ENCODE assay signal across 8 mouse cellular contexts in genomic region chr10:95417496-95418236, GRCm38 (mm10). TPM values are rescaled to one million over a fixed set of nuclear protein-coding genes. Genes with fewer than 3 reads are reported as not detected.
DNase-seq lines count a peak whose midpoint lies in the region; ATAC-seq and TF ChIP-seq lines count a peak whose summit lies in the region.

No protein-coding gene starts in this region.

- no peak for TF ChIP-seq EP300 in stomach, postnatal 0 days (optimal IDR thresholded peaks at IDR 0.05)

- peaks cover 28% of the 10 kb centered on the region for H3K4me1 ChIP-seq in embryonic facial prominence, embryonic 13.5 days
- peaks cover 3% of the 10 kb centered on the region; the same call in 1 of the 2 replicates for H3K4me1 ChIP-seq in heart, embryonic 11.5 days (ENCODE audit: control insufficient read depth, insufficient read depth, low read length)
- H3K4me1 ChIP-seq in kidney, embryonic 15.5 days = peaks cover 32% of the 10 kb centered on the region
- H3K4me1 ChIP-seq in liver, embryonic 15.5 days (replicated peaks) = peaks cover 39% of the 10 kb centered on the region
- peaks cover 4% of the 10 kb centered on the region; the same call in 1 of the 2 replicates for H3K4me1 ChIP-seq in neural tube, embryonic 11.5 days (ENCODE audit: control insufficient read depth, insufficient read depth, low read length)
- no peaks in the 10 kb centered on the region for H3K4me1 ChIP-seq in stomach, postnatal 0 days (replicated peaks; ENCODE audit: control insufficient read depth, insufficient read depth)

- peak overlapping the region; percentile 98 for H3K4me2 ChIP-seq in embryonic facial prominence, embryonic 13.5 days
- peak overlapping the region; percentile 99 for H3K4me2 ChIP-seq in heart, embryonic 11.5 days
- peak overlapping the region; percentile 94 for H3K4me2 ChIP-seq in kidney, embryonic 15.5 days
- H3K4me2 ChIP-seq in liver, embryonic 15.5 days = peak overlapping the region; percentile 95
- peak overlapping the region; percentile 85 for H3K4me2 ChIP-seq in neural tube, embryonic 11.5 days (ENCODE audit: low read depth)
- peak overlapping the region; percentile 95 for H3K4me2 ChIP-seq in stomach, postnatal 0 days (replicated peaks; ENCODE audit: low read depth)

- peaks cover 9% of the 10 kb centered on the region for H3K27me3 ChIP-seq in embryonic facial prominence, embryonic 13.5 days
- H3K27me3 ChIP-seq in heart, embryonic 11.5 days (ENCODE audit: control insufficient read depth, insufficient read depth, low read length) = no peaks in the 10 kb centered on the region
- H3K27me3 ChIP-seq in kidney, embryonic 15.5 days = peaks cover 39% of the 10 kb centered on the region
- H3K27me3 ChIP-seq in liver, embryonic 15.5 days = peaks cover 64% of the 10 kb centered on the region
- H3K27me3 ChIP-seq in neural tube, embryonic 11.5 days (ENCODE audit: control insufficient read depth, insufficient read depth, low read length) = peaks cover 3% of the 10 kb centered on the region; the same call in 1 of the 2 replicates
- no peaks in the 10 kb centered on the region for H3K27me3 ChIP-seq in stomach, postnatal 0 days (ENCODE audit: control insufficient read depth, insufficient read depth, low read length)

- under 1% methylated on average over 25 of the region's 25 CpGs for WGBS in embryonic facial prominence, embryonic 13.5 days
- WGBS in heart, embryonic 11.5 days (ENCODE audit: insufficient replicate concordance) = 1% methylated on average over 25 of the region's 25 CpGs
- WGBS in kidney, embryonic 15.5 days = under 1% methylated on average over 25 of the region's 25 CpGs
- 2% methylated on average over 25 of the region's 25 CpGs for WGBS in liver, embryonic 15.5 days (ENCODE audit: insufficient replicate concordance)
- under 1% methylated on average over 25 of the region's 25 CpGs for WGBS in neural tube, embryonic 11.5 days
- under 1% methylated on average over 25 of the region's 25 CpGs for WGBS in stomach, postnatal 0 days

- no peaks in the 10 kb centered on the region for H3K9me3 ChIP-seq in embryonic facial prominence, embryonic 13.5 days
- H3K9me3 ChIP-seq in heart, embryonic 11.5 days (replicated peaks; ENCODE audit: control insufficient read depth, low read length) = no peaks in the 10 kb centered on the region
- no peaks in the 10 kb centered on the region for H3K9me3 ChIP-seq in kidney, embryonic 15.5 days (replicated peaks)
- H3K9me3 ChIP-seq in liver, embryonic 15.5 days (replicated peaks) = no peaks in the 10 kb centered on the region
- H3K9me3 ChIP-seq in neural tube, embryonic 11.5 days (ENCODE audit: control insufficient read depth, low read length) = no peaks in the 10 kb centered on the region
- no peaks in the 10 kb centered on the region for H3K9me3 ChIP-seq in stomach, postnatal 0 days (ENCODE audit: control insufficient read depth, low read length)

- H3K27ac ChIP-seq in embryonic facial prominence, embryonic 13.5 days = peak overlapping the region; percentile 88
- H3K27ac ChIP-seq in heart, embryonic 11.5 days (ENCODE audit: low read depth, low read length) = no peak overlapping the region
- peak overlapping the region; percentile 77 for H3K27ac ChIP-seq in kidney, embryonic 15.5 days
- no peak overlapping the region for H3K27ac ChIP-seq in liver, embryonic 15.5 days (replicated peaks)
- no peak overlapping the region for H3K27ac ChIP-seq in neural tube, embryonic 11.5 days (ENCODE audit: low read depth, low read length)
- H3K27ac ChIP-seq in stomach, postnatal 0 days (replicated peaks) = peak overlapping the region; percentile 99

- ATAC-seq in embryonic facial prominence, embryonic 13.5 days (ENCODE audit: insufficient number of reproducible peaks, insufficient read depth, low FRiP score, low TSS enrichment, low read depth) = 0 out of 2 replicates have a peak, but pooled peaks have one; percentile 1
- ATAC-seq in heart, embryonic 11.5 days (replicated peaks; ENCODE audit: insufficient number of reproducible peaks, low FRiP score, low TSS enrichment) = 0 out of 2 replicates have a peak, but pooled peaks have one; percentile 8
- ATAC-seq in kidney, embryonic 15.5 days (replicated peaks; ENCODE audit: low FRiP score) = peak; percentile 7; the same call in 1 of the 2 replicates
- no peak for ATAC-seq in liver, embryonic 15.5 days (ENCODE audit: insufficient read depth)
- peak; percentile 0; the same call in 1 of the 2 replicates for ATAC-seq in neural tube, embryonic 11.5 days (ENCODE audit: insufficient read depth, low FRiP score, low TSS enrichment)
- ATAC-seq in stomach, postnatal 0 days (ENCODE audit: low FRiP score, low TSS enrichment) = no peak

- no peaks in the 10 kb centered on the region for H3K36me3 ChIP-seq in embryonic facial prominence, embryonic 13.5 days
- no peaks in the 10 kb centered on the region for H3K36me3 ChIP-seq in heart, embryonic 11.5 days (ENCODE audit: control insufficient read depth, insufficient read depth, low read length)
- H3K36me3 ChIP-seq in kidney, embryonic 15.5 days = no peaks in the 10 kb centered on the region
- H3K36me3 ChIP-seq in liver, embryonic 15.5 days (replicated peaks) = no peaks in the 10 kb centered on the region
- H3K36me3 ChIP-seq in neural tube, embryonic 11.5 days (ENCODE audit: control insufficient read depth, insufficient read depth, low read length) = no peaks in the 10 kb centered on the region
- H3K36me3 ChIP-seq in stomach, postnatal 0 days (ENCODE audit: control insufficient read depth, insufficient read depth, low read length) = no peaks in the 10 kb centered on the region

- H3K9ac ChIP-seq in embryonic facial prominence, embryonic 13.5 days = peak overlapping the region; percentile 83
- H3K9ac ChIP-seq in heart, embryonic 11.5 days (ENCODE audit: low read depth, low read length) = peak overlapping the region; percentile 60; the same call in 1 of the 2 replicates
- H3K9ac ChIP-seq in kidney, embryonic 15.5 days = peak overlapping the region; percentile 29
- H3K9ac ChIP-seq in liver, embryonic 15.5 days = peak overlapping the region; percentile 63; the same call in 1 of the 2 replicates
- 0 out of 2 replicates have a peak overlapping the region, but pooled peaks have one; percentile 77 for H3K9ac ChIP-seq in neural tube, embryonic 11.5 days (ENCODE audit: low read length)
- H3K9ac ChIP-seq in stomach, postnatal 0 days (ENCODE audit: low read length) = peak overlapping the region; percentile 93

- TF ChIP-seq CTCF in stomach, postnatal 0 days (IDR thresholded peaks at IDR 0.05; ENCODE audit: low read depth) = peak; percentile 87

- DNase-seq in A20 (ENCODE audit: low read depth, low spot score) = peak; percentile 67
- DNase-seq in adrenal gland, postnatal 36 days = peak; percentile 85 to 86
- peak; percentile 81 for DNase-seq in neural tube, embryonic 11.5 days (ENCODE audit: low spot score)
- DNase-seq in stomach, postnatal 0 days (ENCODE audit: low spot score) = peak; percentile 85

- H3K4me3 ChIP-seq in embryonic facial prominence, embryonic 13.5 days = peak overlapping the region; percentile 76
- peak overlapping the region; percentile 78 for H3K4me3 ChIP-seq in heart, embryonic 11.5 days (ENCODE audit: low read depth, low read length)
- peak overlapping the region; percentile 68 for H3K4me3 ChIP-seq in kidney, embryonic 15.5 days (replicated peaks)
- peak overlapping the region; percentile 68 for H3K4me3 ChIP-seq in liver, embryonic 15.5 days (replicated peaks)
- H3K4me3 ChIP-seq in neural tube, embryonic 11.5 days (ENCODE audit: low read depth, low read length) = peak overlapping the region; percentile 66
- H3K4me3 ChIP-seq in stomach, postnatal 0 days (ENCODE audit: low read depth, low read length) = peak overlapping the region; percentile 89

RNA-seq across cellular contexts. Expression of gene Socs2, which starts 0.7 kb away (rescaled TPM):
- total RNA-seq in adrenal gland, postnatal 36 days (2021) = 10 to 100 TPM; 25.3 to 26.5 TPM
- polyA plus RNA-seq in embryonic facial prominence, embryonic 13.5 days (2015; fragmentation: Nextera tagmentation; extraction: Ambion mirVana) = 56.2 and 69.9 TPM in 2 replicates
- polyA plus RNA-seq in heart, embryonic 11.5 days (2014; fragmentation: Nextera tagmentation; extraction: Ambion mirVana) = 38.5 and 45.0 TPM in 2 replicates
- polyA plus RNA-seq in kidney, embryonic 15.5 days (2015; fragmentation: Nextera tagmentation; extraction: Ambion mirVana) = 26.2 and 28.5 TPM in 2 replicates
- 6.0 and 6.4 TPM in 2 replicates for polyA plus RNA-seq in liver, embryonic 15.5 days (2015; fragmentation: Nextera tagmentation; extraction: Ambion mirVana)
- 45.0 and 46.0 TPM in 2 replicates for polyA plus RNA-seq in neural tube, embryonic 11.5 days (2014; fragmentation: Nextera tagmentation; extraction: Ambion mirVana)
- polyA plus RNA-seq in stomach, postnatal 0 days (2015; fragmentation: Nextera tagmentation; extraction: Ambion mirVana) = 90.4 and 92.3 TPM in 2 replicates

Comparison
In these comparisons a context has a peak if more than half of its experiments do, and no peak if none do; other contexts are left out.
1. ATAC-seq: peak in embryonic facial prominence, embryonic 13.5 days (single experiment), heart, embryonic 11.5 days (single experiment), kidney, embryonic 15.5 days (single experiment) and neural tube, embryonic 11.5 days (single experiment); none in liver, embryonic 15.5 days (single experiment) and stomach, postnatal 0 days (single experiment).
2. H3K27ac ChIP-seq: peak in embryonic facial prominence, embryonic 13.5 days (single experiment), kidney, embryonic 15.5 days (single experiment) and stomach, postnatal 0 days (single experiment); none in heart, embryonic 11.5 days (single experiment), liver, embryonic 15.5 days (single experiment) and neural tube, embryonic 11.5 days (single experiment).
3. H3K9ac ChIP-seq: peak in every context shown above with its lines; median percentile 93 in stomach, postnatal 0 days; 83 in embryonic facial prominence, embryonic 13.5 days; 77 in neural tube, embryonic 11.5 days; 63 in liver, embryonic 15.5 days; 60 in heart, embryonic 11.5 days; 29 in kidney, embryonic 15.5 days.
4. Peak in every context shown above with its lines, with median percentiles within 50 percentile points of each other: DNase-seq, H3K4me2 ChIP-seq and H3K4me3 ChIP-seq.